Mouse (Mus musculus) olfactory bulb, adult 2 months (tissue): ENCODE measurements at regions not wholly inside any gene's neighbourhood (a gene's known extent, or its start where the extent isn't known, plus 50 kb on each side); places are given as distances from the start of the nearest gene placed in this dataset.

Source experiments
- CTCF ChIP-seq: fragments of 200-500 bp; IDR thresholded peaks from 2 replicates; pipeline ENCODE4 v1.5.1; 2012; ENCODE audit warnings: low read depth, mild to moderate bottlenecking, low read length, moderate library complexity; ENCODE audit not compliant: insufficient read depth
- POLR2A ChIP-seq: fragments of 200-500 bp; IDR thresholded peaks from 2 replicates; pipeline ENCODE4 v1.6.1; 2012; ENCODE audit warnings: mild to moderate bottlenecking, low read depth, low read length, moderate library complexity; ENCODE audit not compliant: insufficient read depth

- TF ChIP-seq CTCF (no peak), POLR2A (no peak)
Measured at GRCm38 (mm10) chr10:98517609-98518008, 396.6 kb upstream of the Atp2b1 start.
